Mouse (Mus musculus) R1 (cell line): Measurements from ENCODE around the gene Sbno1.

Experiments
- DNase-seq: peaks from one replicate; pipeline ENCODE4 v3.0.0-alpha.2; 2018; ENCODE audit warnings: low read depth, low spot score

Sbno1 gene

GRCm38 (mm10) chr5:124444208-124444607 is 18.4 kb upstream of the Sbno1 start:
- DNase-seq = no peak

GRCm38 (mm10) chr5:124442628-124443027 is 16.8 kb upstream of the Sbno1 start:
- no peak for DNase-seq

GRCm38 (mm10) chr5:124440094-124440701 is 14.4 kb upstream of the Sbno1 start:
- peak; percentile 74 for DNase-seq

GRCm38 (mm10) chr5:124439447-124440093 is 13.8 kb upstream of the Sbno1 start, which contains the start of gene Kmt5a:
Gene Kmt5a (plus strand): TSS chr5:124439930.
- DNase-seq = peak; percentile 100

GRCm38 (mm10) chr5:124438746-124439145 is 12.9 kb upstream of the Sbno1 start:
- DNase-seq = no peak

- DNase-seq = no peak
Observed at GRCm38 (mm10) chr5:124438229-124438628, 12.4 kb upstream of the Sbno1 start.

GRCm38 (mm10) chr5:124433048-124433447 is 7.2 kb upstream of the Sbno1 start:
- DNase-seq = no peak

- peak; percentile 71 for DNase-seq
Observed at GRCm38 (mm10) chr5:124432398-124433012, 6.7 kb upstream of the Sbno1 start.

GRCm38 (mm10) chr5:124426475-124427071 is 772 bp upstream of the Sbno1 start:
- peak; percentile 79 for DNase-seq

- DNase-seq = no peak
Observed at GRCm38 (mm10) chr5:124424723-124425411, 934 bp downstream of the Sbno1 start.

GRCm38 (mm10) chr5:124424200-124424722 is 1.5 kb downstream of the Sbno1 start:
- peak; percentile 82 for DNase-seq

- DNase-seq = peak; percentile 10
Observed at GRCm38 (mm10) chr5:124421786-124422185, 4.0 kb downstream of the Sbno1 start.

- DNase-seq = no peak
Observed at GRCm38 (mm10) chr5:124418903-124419302, 6.9 kb downstream of the Sbno1 start.

GRCm38 (mm10) chr5:124412163-124412562 is 13.6 kb downstream of the Sbno1 start:
- DNase-seq = no peak

GRCm38 (mm10) chr5:124410808-124411207 is 15.0 kb downstream of the Sbno1 start:
- DNase-seq = peak; percentile 58

GRCm38 (mm10) chr5:124393726-124394125 is 32.1 kb downstream of the Sbno1 start:
- no peak for DNase-seq

- no peak for DNase-seq
Observed at GRCm38 (mm10) chr5:124392412-124392811, 33.4 kb downstream of the Sbno1 start.

GRCm38 (mm10) chr5:124387932-124388331 is 37.9 kb downstream of the Sbno1 start:
- no peak for DNase-seq

- DNase-seq = no peak
Observed at GRCm38 (mm10) chr5:124380121-124380520, 45.7 kb downstream of the Sbno1 start.

GRCm38 (mm10) chr5:124377149-124377548 is 48.7 kb downstream of the Sbno1 start:
- no peak for DNase-seq

GRCm38 (mm10) chr5:124376401-124376800 is 49.4 kb downstream of the Sbno1 start:
- no peak for DNase-seq

- DNase-seq = no peak
Observed at GRCm38 (mm10) chr5:124374298-124374697, 51.5 kb downstream of the Sbno1 start.
